Mouse (Mus musculus) heart, embryonic 10.5 days (tissue): ENCODE data around the gene Arhgef40. TPM values are rescaled to one million over a fixed set of nuclear protein-coding genes. Genes with fewer than 3 reads are reported as not detected.

ENCODE experiments used
- polyA plus RNA-seq: library from polyadenylated mRNA; unstranded; fragments of >200 nt; fragmentation: Nextera tagmentation; extraction: Ambion mirVana; gene quantifications from 2 replicates; pipeline ENCODE4 v1.2.1, GENCODE M21; 2016

Arhgef40 gene
- polyA plus RNA-seq, 1 experiment from 2014 or later: 86.4 TPM

Other genes starting within 250 kb of the Arhgef40 start
- not detected in 2 replicates for gene Ang4, start 211.1 kb upstream of the Arhgef40 start, polyA plus RNA-seq
- not detected in 2 replicates for gene AY358078, start 184.7 kb upstream of the Arhgef40 start, polyA plus RNA-seq
- gene Ear6, start 131.0 kb upstream of the Arhgef40 start, polyA plus RNA-seq: not detected in 2 replicates
- gene Mettl17, start 99.9 kb upstream of the Arhgef40 start, polyA plus RNA-seq: 40.0 and 45.1 TPM in 2 replicates
- gene Slc39a2, start 91.8 kb upstream of the Arhgef40 start, polyA plus RNA-seq: 0.53 and 0.63 TPM in 2 replicates
- gene Ndrg2, start 70.6 kb upstream of the Arhgef40 start, polyA plus RNA-seq: 92.7 and 155 TPM in 2 replicates
- gene Tppp2, start 66.3 kb upstream of the Arhgef40 start, polyA plus RNA-seq: not detected in 2 replicates
- gene Rnase13, start 61.9 kb upstream of the Arhgef40 start, polyA plus RNA-seq: not detected in 2 replicates
- 0.27 and 0.57 TPM in 2 replicates for gene Tmem253, start 30.9 kb downstream of the Arhgef40 start, polyA plus RNA-seq
- 21.5 and 31.1 TPM in 2 replicates for gene Zfp219, start 36.0 kb downstream of the Arhgef40 start, polyA plus RNA-seq
- not detected in 2 replicates for gene Olfr221, start 57.7 kb downstream of the Arhgef40 start, polyA plus RNA-seq
- 506 and 686 TPM in 2 replicates for gene Hnrnpc, start 119.3 kb downstream of the Arhgef40 start, polyA plus RNA-seq
- gene Rpgrip1, start 126.0 kb downstream of the Arhgef40 start, polyA plus RNA-seq: 52.3 and 61.7 TPM in 2 replicates
- 40.6 and 45.2 TPM in 2 replicates for gene Supt16, start 212.7 kb downstream of the Arhgef40 start, polyA plus RNA-seq